Mouse (Mus musculus): ENCODE measurements around the gene Tmc8. TPM values are rescaled to one million over a fixed set of nuclear protein-coding genes. Genes with fewer than 3 reads are reported as not detected.

Tmc8 gene
- polyA plus RNA-seq (2014; fragmentation: Nextera tagmentation; extraction: Ambion mirVana) = 3.8 and 5.2 TPM in 2 replicates

GRCm38 (mm10) chr11:117781993-117782704, at the start of gene Tmc8, which contains the start of gene Tmc6:
Gene Tmc8 (plus strand): TSS chr11:117782076.
Gene Tmc6 (minus strand): TSS chr11:117782198.
- H3K27ac ChIP-seq (ENCODE audit: low read depth) = peak within 1 kb of the TSS; percentile 83
- peaks cover 32% of the 10 kb centered on the region for H3K4me1 ChIP-seq (replicated peaks; ENCODE audit: control insufficient read depth, insufficient read depth, low read length)
- H3K4me2 ChIP-seq (ENCODE audit: low read length) = peak within 1 kb of the TSS; percentile 89
- ATAC-seq (replicated peaks; ENCODE audit: low FRiP score, low TSS enrichment, low read depth) = no peak
- H3K27me3 ChIP-seq (replicated peaks; ENCODE audit: control insufficient read depth, insufficient read depth, low read length) = no peaks in the 10 kb centered on the region
- peak within 1 kb of the TSS; percentile 53 for H3K9ac ChIP-seq (ENCODE audit: low read length)
- H3K9me3 ChIP-seq (ENCODE audit: control insufficient read depth, low read length) = no peaks in the 10 kb centered on the region
- H3K4me3 ChIP-seq (ENCODE audit: low read depth, low read length) = peak within 1 kb of the TSS; percentile 44
- no peaks in the 10 kb centered on the region for H3K36me3 ChIP-seq (ENCODE audit: control insufficient read depth, insufficient read depth, low read length)
- 50% methylated on average over 24 of the region's 24 CpGs for WGBS
- DNase-seq (ENCODE audit: low spot score) = no peak

- H3K4me2 ChIP-seq (ENCODE audit: low read length) = no peak overlapping the region
- H3K36me3 ChIP-seq (ENCODE audit: control insufficient read depth, insufficient read depth, low read length) = peaks cover 79% of the 10 kb centered on the region
- DNase-seq (ENCODE audit: low spot score) = no peak
- no peak overlapping the region for H3K9ac ChIP-seq (ENCODE audit: low read length)
- no peaks in the 10 kb centered on the region for H3K9me3 ChIP-seq (ENCODE audit: control insufficient read depth, low read length)
- H3K4me1 ChIP-seq (replicated peaks; ENCODE audit: control insufficient read depth, insufficient read depth, low read length) = no peaks in the 10 kb centered on the region
- H3K27ac ChIP-seq (ENCODE audit: low read depth) = no peak overlapping the region
- no peak for ATAC-seq (replicated peaks; ENCODE audit: low FRiP score, low TSS enrichment, low read depth)
- WGBS = 70% methylated on average over 5 of the region's 5 CpGs
- no peaks in the 10 kb centered on the region for H3K27me3 ChIP-seq (replicated peaks; ENCODE audit: control insufficient read depth, insufficient read depth, low read length)
- no peak overlapping the region for H3K4me3 ChIP-seq (ENCODE audit: low read depth, low read length)
Observed at GRCm38 (mm10) chr11:117736037-117736689, 45.7 kb upstream of the Tmc8 start.

GRCm38 (mm10) chr11:117738123-117738522, 43.8 kb upstream of the Tmc8 start:
- ATAC-seq (replicated peaks; ENCODE audit: low FRiP score, low TSS enrichment, low read depth) (no peak), DNase-seq (ENCODE audit: low spot score) (no peak)
- H3K4me3 ChIP-seq (ENCODE audit: low read depth, low read length) = no peak overlapping the region
- no peak overlapping the region for H3K27ac ChIP-seq (ENCODE audit: low read depth)
- no peak overlapping the region for H3K9ac ChIP-seq (ENCODE audit: low read length)
- 86% methylated on average over 5 of the region's 5 CpGs for WGBS
- H3K36me3 ChIP-seq (ENCODE audit: control insufficient read depth, insufficient read depth, low read length) = peaks cover 91% of the 10 kb centered on the region
- H3K27me3 ChIP-seq (replicated peaks; ENCODE audit: control insufficient read depth, insufficient read depth, low read length) = no peaks in the 10 kb centered on the region
- H3K9me3 ChIP-seq (ENCODE audit: control insufficient read depth, low read length) = no peaks in the 10 kb centered on the region
- no peaks in the 10 kb centered on the region for H3K4me1 ChIP-seq (replicated peaks; ENCODE audit: control insufficient read depth, insufficient read depth, low read length)
- H3K4me2 ChIP-seq (ENCODE audit: low read length) = no peak overlapping the region

- H3K4me3 ChIP-seq (ENCODE audit: low read depth, low read length) = no peak overlapping the region
- 93% methylated on average over 6 of the region's 6 CpGs for WGBS
- H3K9me3 ChIP-seq (ENCODE audit: control insufficient read depth, low read length) = no peaks in the 10 kb centered on the region
- no peak overlapping the region for H3K9ac ChIP-seq (ENCODE audit: low read length)
- H3K4me2 ChIP-seq (ENCODE audit: low read length) = no peak overlapping the region
- H3K4me1 ChIP-seq (replicated peaks; ENCODE audit: control insufficient read depth, insufficient read depth, low read length) = no peaks in the 10 kb centered on the region
- H3K36me3 ChIP-seq (ENCODE audit: control insufficient read depth, insufficient read depth, low read length) = peaks cover 97% of the 10 kb centered on the region
- ATAC-seq (replicated peaks; ENCODE audit: low FRiP score, low TSS enrichment, low read depth) (no peak), DNase-seq (ENCODE audit: low spot score) (no peak)
- H3K27me3 ChIP-seq (replicated peaks; ENCODE audit: control insufficient read depth, insufficient read depth, low read length) = no peaks in the 10 kb centered on the region
- no peak overlapping the region for H3K27ac ChIP-seq (ENCODE audit: low read depth)
Observed at GRCm38 (mm10) chr11:117741128-117741527, 40.7 kb upstream of the Tmc8 start.

- no peak overlapping the region for H3K4me3 ChIP-seq (ENCODE audit: low read depth, low read length)
- DNase-seq (ENCODE audit: low spot score) (no peak), ATAC-seq (replicated peaks; ENCODE audit: low FRiP score, low TSS enrichment, low read depth) (no peak)
- no peaks in the 10 kb centered on the region for H3K4me1 ChIP-seq (replicated peaks; ENCODE audit: control insufficient read depth, insufficient read depth, low read length)
- H3K9ac ChIP-seq (ENCODE audit: low read length) = no peak overlapping the region
- no peaks in the 10 kb centered on the region for H3K27me3 ChIP-seq (replicated peaks; ENCODE audit: control insufficient read depth, insufficient read depth, low read length)
- no peak overlapping the region for H3K27ac ChIP-seq (ENCODE audit: low read depth)
- no peaks in the 10 kb centered on the region for H3K9me3 ChIP-seq (ENCODE audit: control insufficient read depth, low read length)
- WGBS = 90% methylated on average over 8 of the region's 8 CpGs
- peaks cover 98% of the 10 kb centered on the region for H3K36me3 ChIP-seq (ENCODE audit: control insufficient read depth, insufficient read depth, low read length)
- no peak overlapping the region for H3K4me2 ChIP-seq (ENCODE audit: low read length)
Observed at GRCm38 (mm10) chr11:117742243-117742642, 39.6 kb upstream of the Tmc8 start.

- H3K9ac ChIP-seq (ENCODE audit: low read length) = no peak overlapping the region
- ATAC-seq (replicated peaks; ENCODE audit: low FRiP score, low TSS enrichment, low read depth) (no peak), DNase-seq (ENCODE audit: low spot score) (no peak)
- H3K27ac ChIP-seq (ENCODE audit: low read depth) = no peak overlapping the region
- no peak overlapping the region for H3K4me2 ChIP-seq (ENCODE audit: low read length)
- peaks cover 98% of the 10 kb centered on the region for H3K36me3 ChIP-seq (ENCODE audit: control insufficient read depth, insufficient read depth, low read length)
- no peaks in the 10 kb centered on the region for H3K27me3 ChIP-seq (replicated peaks; ENCODE audit: control insufficient read depth, insufficient read depth, low read length)
- WGBS = 85% methylated on average over 8 of the region's 8 CpGs
- H3K9me3 ChIP-seq (ENCODE audit: control insufficient read depth, low read length) = no peaks in the 10 kb centered on the region
- H3K4me3 ChIP-seq (ENCODE audit: low read depth, low read length) = no peak overlapping the region
- no peaks in the 10 kb centered on the region for H3K4me1 ChIP-seq (replicated peaks; ENCODE audit: control insufficient read depth, insufficient read depth, low read length)
Observed at GRCm38 (mm10) chr11:117742715-117743114, 39.2 kb upstream of the Tmc8 start.

- H3K27ac ChIP-seq (ENCODE audit: low read depth) = no peak overlapping the region
- H3K36me3 ChIP-seq (ENCODE audit: control insufficient read depth, insufficient read depth, low read length) = peaks cover 98% of the 10 kb centered on the region
- DNase-seq (ENCODE audit: low spot score) = no peak
- 60% methylated on average over 4 of the region's 4 CpGs for WGBS
- ATAC-seq (replicated peaks; ENCODE audit: low FRiP score, low TSS enrichment, low read depth) = no peak
- no peaks in the 10 kb centered on the region for H3K27me3 ChIP-seq (replicated peaks; ENCODE audit: control insufficient read depth, insufficient read depth, low read length)
- no peaks in the 10 kb centered on the region for H3K4me1 ChIP-seq (replicated peaks; ENCODE audit: control insufficient read depth, insufficient read depth, low read length)
- H3K4me3 ChIP-seq (ENCODE audit: low read depth, low read length) = no peak overlapping the region
- no peak overlapping the region for H3K9ac ChIP-seq (ENCODE audit: low read length)
- no peak overlapping the region for H3K4me2 ChIP-seq (ENCODE audit: low read length)
- H3K9me3 ChIP-seq (ENCODE audit: control insufficient read depth, low read length) = no peaks in the 10 kb centered on the region
Observed at GRCm38 (mm10) chr11:117743454-117744030, 38.3 kb upstream of the Tmc8 start.

GRCm38 (mm10) chr11:117748628-117749027, 33.2 kb upstream of the Tmc8 start:
- DNase-seq (ENCODE audit: low spot score) = no peak
- H3K4me3 ChIP-seq (ENCODE audit: low read depth, low read length) = no peak overlapping the region
- H3K4me2 ChIP-seq (ENCODE audit: low read length) = no peak overlapping the region
- 88% methylated on average over 4 of the region's 4 CpGs for WGBS
- H3K9me3 ChIP-seq (ENCODE audit: control insufficient read depth, low read length) = no peaks in the 10 kb centered on the region
- no peaks in the 10 kb centered on the region for H3K27me3 ChIP-seq (replicated peaks; ENCODE audit: control insufficient read depth, insufficient read depth, low read length)
- H3K4me1 ChIP-seq (replicated peaks; ENCODE audit: control insufficient read depth, insufficient read depth, low read length) = no peaks in the 10 kb centered on the region
- H3K27ac ChIP-seq (ENCODE audit: low read depth) = no peak overlapping the region
- H3K9ac ChIP-seq (ENCODE audit: low read length) = no peak overlapping the region
- H3K36me3 ChIP-seq (ENCODE audit: control insufficient read depth, insufficient read depth, low read length) = peaks cover 97% of the 10 kb centered on the region
- ATAC-seq (replicated peaks; ENCODE audit: low FRiP score, low TSS enrichment, low read depth) = no peak
